Mouse (Mus musculus) ES-E14 (cell line): ENCODE results near the gene Dcaf5. TPM values are rescaled to one million over a fixed set of nuclear protein-coding genes. Genes with fewer than 3 reads are reported as not detected.

Experiments used
- DNase-seq: peaks from one replicate; pipeline ENCODE4 v3.0.0-alpha.2; 2013; ENCODE audit warnings: low read depth, low spot score
- H3K27ac ChIP-seq: 2 replicates; pipeline ENCODE4 v1.5.1; 2012; ENCODE audit warnings: low read depth, mild to moderate bottlenecking, low read length, moderate library complexity, mixed read lengths; ENCODE audit not compliant: poor library complexity, insufficient read depth, severe bottlenecking
- H3K36me3 ChIP-seq: 2 replicates; pipeline ENCODE4 v1.6.1; 2012; ENCODE audit warnings: mild to moderate bottlenecking, low read length, moderate library complexity, mixed read lengths; ENCODE audit not compliant: control insufficient read depth, poor library complexity, insufficient read depth, severe bottlenecking
- H3K4me1 ChIP-seq, 2 experiments: fragments of 150-350 bp in 1 of 2; sonication (generic) in 1 of 2; 2 replicates each; pipeline ENCODE4 v1.6.1; 2012; ENCODE audit warnings: low read length in 2 of 2, mild to moderate bottlenecking in 1 of 2, mixed read lengths in 1 of 2; ENCODE audit not compliant: control insufficient read depth in 2 of 2, insufficient read depth in 2 of 2, poor library complexity in 1 of 2
- H3K4me3 ChIP-seq, 2 experiments: fragments of 150-350 bp in 1 of 2; sonication (generic) in 1 of 2; 2 replicates each; pipeline ENCODE4 v1.5.1; 2012; ENCODE audit warnings: low read length in 2 of 2, low read depth in 1 of 2, mild to moderate bottlenecking in 1 of 2, mixed read lengths in 1 of 2; ENCODE audit not compliant: insufficient read depth in 1 of 2, poor library complexity in 1 of 2, severe bottlenecking in 1 of 2
- H3K9ac ChIP-seq: 2 replicates; pipeline ENCODE4 v1.6.1; 2012; ENCODE audit warnings: low read depth, mild to moderate bottlenecking, low read length, mixed read lengths; ENCODE audit not compliant: poor library complexity, insufficient read depth, severe bottlenecking
- H3K9me3 ChIP-seq: fragments of 150-350 bp; sonication (generic); 2 replicates; pipeline ENCODE4 v1.6.1; 2012; ENCODE audit warnings: low read depth, mild to moderate bottlenecking, low read length; ENCODE audit not compliant: control insufficient read depth, insufficient read depth
- CHD2 ChIP-seq: IDR thresholded peaks from 2 replicates; pipeline ENCODE4 v1.6.1; 2014; ENCODE audit warnings: mild to moderate bottlenecking, low read depth, low read length, inconsistent platforms
- HCFC1 ChIP-seq: IDR thresholded peaks from 2 replicates; pipeline ENCODE4 v1.6.1; 2012; ENCODE audit warnings: low read length, inconsistent platforms, borderline replicate concordance; ENCODE audit not compliant: insufficient read depth
- MAFK ChIP-seq: IDR thresholded peaks from 2 replicates; pipeline ENCODE4 v1.6.1; 2014; ENCODE audit warnings: mild to moderate bottlenecking, low read depth, low read length, inconsistent platforms; ENCODE audit not compliant: insufficient read depth
- ZC3H11A ChIP-seq: IDR thresholded peaks from 2 replicates; pipeline ENCODE4 v1.6.1; 2012; ENCODE audit warnings: low read depth, mild to moderate bottlenecking, inconsistent platforms, low read length, borderline replicate concordance
- ZNF384 ChIP-seq: IDR thresholded peaks from 2 replicates; pipeline ENCODE4 v1.6.1; 2012; ENCODE audit warnings: low read depth, low read length, inconsistent platforms
- in situ Hi-C, 2 experiments: fragments of 600-800 bp; cut with MboI; formaldehyde crosslinking; loops; one replicate each; pipeline ENCODE4 v1.15.1; 2025; ENCODE audit warnings: low sequenced_read_pairs in 2 of 2, inconsistent platforms in 1 of 2; ENCODE audit not compliant: unreplicated experiment in 2 of 2
- total RNA-seq: library from RNA; depleted of rRNA; stranded (reverse); fragments of 300-350 nt; gene quantifications from 2 replicates; pipeline ENCODE4 v1.2.3, GENCODE M21; 2012

Gene Dcaf5
- total RNA-seq, 1 experiment = 9.0 TPM

GRCm38 (mm10) chr12:80311959-80312669 is 124.3 kb downstream of the Dcaf5 start:
- in situ Hi-C loops = no loop called here
- Histone ChIP-seq H3K4me1 (peaks cover 0 to 2% of the 10 kb centered on the region in 2 experiments; a peak in 1 of 4 replicates), H3K27ac (no peak overlapping the region), H3K4me3 (no peak overlapping the region), H3K36me3 (no peaks in the 10 kb centered on the region), H3K9me3 (no peaks in the 10 kb centered on the region), H3K9ac (no peak overlapping the region)
- DNase-seq = no peak
- no peak for TF ChIP-seq ZNF384
- no peak for TF ChIP-seq ZC3H11A
- TF ChIP-seq MAFK = no peak
- no peak for TF ChIP-seq HCFC1
- TF ChIP-seq CHD2 = no peak

- Histone ChIP-seq H3K4me1 (peaks cover 0 to 2% of the 10 kb centered on the region in 2 experiments; a peak in 1 of 4 replicates), H3K27ac (no peak overlapping the region), H3K9me3 (no peaks in the 10 kb centered on the region), H3K36me3 (no peaks in the 10 kb centered on the region), H3K9ac (no peak overlapping the region), H3K4me3 (no peak overlapping the region)
- TF ChIP-seq HCFC1 = no peak
- in situ Hi-C loops = no loop called here
- DNase-seq = no peak
Measured at GRCm38 (mm10) chr12:80307556-80307955, 128.8 kb downstream of the Dcaf5 start.

- DNase-seq = no peak
- no peak overlapping the region for H3K27ac ChIP-seq
- no peak overlapping the region for H3K4me3 ChIP-seq
- TF ChIP-seq MAFK (no peak), HCFC1 (no peak), CHD2 (no peak), ZNF384 (no peak), ZC3H11A (no peak)
- H3K36me3 ChIP-seq = no peaks in the 10 kb centered on the region
- H3K9ac ChIP-seq = no peak overlapping the region
- in situ Hi-C loops = no loop called here
- no peaks in the 10 kb centered on the region for H3K4me1 ChIP-seq
- no peaks in the 10 kb centered on the region for H3K9me3 ChIP-seq
Measured at GRCm38 (mm10) chr12:80304518-80304917, 131.9 kb downstream of the Dcaf5 start.

GRCm38 (mm10) chr12:80300833-80301456 is 135.5 kb downstream of the Dcaf5 start:
- 0 out of 4 replicates have a peak, but pooled peaks cover 0 to 3% of the 10 kb centered on the region in 2 experiments for H3K4me1 ChIP-seq
- H3K4me3 ChIP-seq = no peak overlapping the region
- no peak for DNase-seq
- H3K27ac ChIP-seq = no peak overlapping the region
- H3K36me3 ChIP-seq = no peaks in the 10 kb centered on the region
- in situ Hi-C loops = no loop called here
- TF ChIP-seq ZNF384 = no peak
- no peak for TF ChIP-seq CHD2
- TF ChIP-seq ZC3H11A = no peak
- no peak for TF ChIP-seq MAFK
- TF ChIP-seq HCFC1 = no peak
- no peak overlapping the region for H3K9ac ChIP-seq
- no peaks in the 10 kb centered on the region for H3K9me3 ChIP-seq
